Mouse (Mus musculus): Measurements from ENCODE around the gene Colec11. TPM values are rescaled to one million over a fixed set of nuclear protein-coding genes. Genes with fewer than 3 reads are reported as not detected.

Gene Colec11
- polyA plus RNA-seq (2012; rRNA removed; ENCODE audit: low replicate concordance): 1.9 and 2.2 TPM in 2 replicates

DNA sequence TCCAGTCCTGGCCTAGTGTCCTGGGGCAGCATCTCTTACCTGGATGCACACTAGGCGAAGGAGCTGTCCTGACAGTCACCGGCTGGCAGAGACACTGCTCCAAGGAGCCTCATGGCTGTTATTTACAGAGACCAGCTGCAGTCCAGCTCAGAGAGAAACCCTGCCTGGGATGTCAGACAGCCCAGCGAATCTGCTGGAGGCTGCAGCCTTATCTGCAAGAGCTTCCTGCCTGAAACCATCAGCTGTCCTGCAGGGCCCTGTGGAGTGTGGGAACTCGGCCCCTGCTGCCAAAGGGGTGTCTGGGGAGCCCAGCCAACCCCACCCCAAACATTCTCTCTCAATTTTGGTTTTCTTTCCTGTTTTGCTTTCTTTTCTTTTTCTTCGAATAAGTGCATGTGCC, at the start of gene Colec11:
Gene Colec11 (minus strand): TSS at position 183 of the 400 bp plus-strand sequence.

DNA sequence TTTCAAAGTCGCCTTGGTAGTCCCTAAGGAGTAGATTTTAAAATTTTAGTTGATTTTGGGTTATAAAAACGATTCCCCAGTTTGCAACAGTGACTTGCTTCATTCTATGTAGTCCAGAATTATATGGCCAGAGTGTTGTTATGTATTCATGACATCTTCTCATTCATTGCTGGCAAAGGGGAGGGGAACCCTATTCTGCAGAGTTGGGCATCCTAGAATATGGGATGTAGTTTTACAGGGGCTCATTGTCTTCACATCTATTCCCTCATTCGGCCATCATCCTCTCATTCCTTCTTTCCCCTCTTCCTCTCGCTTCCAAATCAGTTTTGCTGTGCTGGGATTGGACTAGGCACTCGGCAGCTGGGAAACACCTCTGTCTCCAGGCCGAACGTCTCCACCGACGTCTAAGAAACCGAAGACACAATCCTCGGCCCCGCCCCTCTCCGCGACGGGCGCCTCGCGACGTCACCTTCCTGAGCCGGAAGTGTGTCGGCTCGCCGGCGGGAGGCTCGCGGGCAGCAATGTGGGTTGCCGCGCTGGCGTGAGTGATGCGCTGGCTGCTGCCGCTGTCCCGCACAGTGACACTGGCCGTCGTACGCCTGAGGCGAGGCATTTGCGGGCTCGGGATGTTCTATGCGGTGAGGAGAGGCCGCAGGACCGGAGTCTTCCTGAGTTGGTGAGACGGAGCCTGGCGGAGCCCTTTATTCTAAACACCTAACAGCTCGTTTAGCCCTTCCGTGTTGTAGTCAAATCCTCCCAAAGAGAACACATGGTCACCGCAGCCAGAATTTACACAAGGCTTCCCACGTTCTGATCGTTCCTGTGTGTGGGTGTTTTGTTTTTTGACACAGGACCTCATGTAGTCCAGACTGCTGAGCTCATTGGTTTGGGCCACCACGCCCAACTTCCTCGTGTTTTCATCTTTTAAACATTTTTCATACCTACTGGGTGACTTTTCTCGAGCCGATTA, 26.2 kb upstream of the Colec11 start, which contains the start of gene Rnaseh1:
Gene Rnaseh1 (plus strand): TSS at position 462 of the 970 bp plus-strand sequence.

DNA sequence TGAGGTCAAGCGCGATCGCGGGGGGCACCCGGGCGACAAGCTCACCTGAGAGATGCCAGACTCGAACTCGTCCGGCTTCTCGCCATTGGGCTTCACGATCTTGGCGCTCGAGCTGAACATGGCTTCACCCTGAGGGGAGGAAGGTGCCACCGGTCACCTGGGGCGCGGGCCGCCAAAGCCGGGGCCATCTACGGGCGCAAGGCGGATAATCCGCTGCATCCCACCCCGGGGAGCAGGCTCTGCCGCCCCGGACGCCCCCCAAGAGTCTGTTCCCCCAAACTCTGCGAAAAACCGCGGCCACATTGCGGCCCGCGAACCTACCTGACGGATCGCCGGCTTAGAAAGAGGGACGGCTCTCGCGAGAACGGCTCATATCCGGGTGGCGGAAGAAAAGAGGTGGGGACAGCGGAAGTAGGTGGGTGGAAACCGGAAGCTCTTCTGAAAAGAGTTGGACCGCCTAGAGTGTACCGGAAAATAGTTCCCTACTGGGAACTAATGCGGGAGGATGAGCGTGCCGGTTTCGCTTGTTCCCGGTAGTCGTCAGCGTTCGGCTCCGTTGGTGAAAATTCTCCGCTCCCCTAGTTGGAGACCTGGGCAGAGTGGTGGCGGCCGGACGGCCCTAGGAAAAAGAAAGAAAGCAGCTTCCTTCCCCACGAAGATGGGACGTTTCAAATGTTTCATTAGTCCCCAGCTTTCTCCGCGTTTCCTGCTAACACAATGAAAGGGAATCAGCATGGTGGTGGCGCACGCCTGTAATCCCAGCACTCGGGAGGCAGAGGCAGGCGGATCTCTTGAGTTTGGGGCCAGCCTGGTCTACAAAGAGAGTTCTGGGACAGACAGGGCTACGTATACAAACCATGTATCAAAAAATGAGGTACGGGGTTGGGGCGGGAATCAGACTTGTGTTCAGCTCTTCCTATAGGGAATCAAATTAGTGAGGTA, 12.6 kb upstream of the Colec11 start, which contains the start of gene Rps7:
Gene Rps7 (minus strand): TSS at position 419 of the 942 bp plus-strand sequence.

DNA sequence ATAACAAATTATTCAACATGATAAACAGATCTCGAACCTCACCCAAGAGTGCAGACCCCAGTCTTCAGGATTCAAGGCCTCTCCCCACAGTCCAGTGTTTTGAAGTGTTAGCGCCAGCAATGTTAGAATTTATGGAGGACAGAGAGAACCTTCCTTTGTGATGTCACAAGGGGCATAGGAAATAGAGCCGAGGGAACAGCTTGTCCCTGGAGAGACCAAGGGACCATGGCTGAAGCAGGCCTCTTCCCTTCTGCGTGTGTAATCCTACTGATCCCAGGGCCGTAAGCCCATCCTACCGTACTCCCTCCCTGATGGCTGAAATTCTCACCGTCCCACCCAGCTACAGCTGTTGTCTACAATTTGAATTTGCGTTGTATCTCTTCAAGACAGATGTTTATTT, 40.8 kb downstream of the Colec11 start, which contains the start of gene Allc:
Gene Allc (minus strand): TSS at position 101 of the 400 bp plus-strand sequence.

DNA sequence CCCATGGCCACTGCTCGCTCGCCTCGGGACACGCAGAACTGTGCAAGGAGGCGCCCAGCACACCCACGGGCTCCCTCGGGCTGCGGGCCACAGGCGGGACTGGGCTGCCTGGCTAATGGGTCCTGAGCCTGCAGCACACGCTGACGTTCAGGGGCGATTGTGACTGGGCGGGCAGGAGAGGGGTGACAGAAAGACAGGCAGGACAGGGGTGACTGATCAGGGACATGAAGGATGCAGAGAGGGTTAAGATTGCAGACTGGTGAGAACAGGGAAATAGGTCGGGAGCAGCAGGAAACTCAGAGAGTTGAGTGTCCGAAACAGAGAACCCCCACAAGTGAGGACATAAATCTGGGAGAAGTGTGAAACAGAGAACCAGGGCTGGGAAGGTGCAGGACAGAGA, 70.9 kb downstream of the Colec11 start, which contains the start of gene Dcdc2c:
Gene Dcdc2c (minus strand): TSS at position 101 of the 400 bp plus-strand sequence.

Other genes with a start within 250 kb of the Colec11 start
- not detected in 2 replicates for gene Dcdc2c, start 71.0 kb downstream of the Colec11 start, polyA plus RNA-seq (2012; rRNA removed; ENCODE audit: low replicate concordance)
- gene Allc, start 40.9 kb downstream of the Colec11 start, polyA plus RNA-seq (2012; rRNA removed; ENCODE audit: low replicate concordance): 0.10 TPM in 1 of 2 replicates, not detected in the other
- 190 and 201 TPM in 2 replicates for gene Rps7, start 12.6 kb upstream of the Colec11 start, polyA plus RNA-seq (2012; rRNA removed; ENCODE audit: low replicate concordance)
- 7.2 and 9.5 TPM in 2 replicates for gene Rnaseh1, start 26.2 kb upstream of the Colec11 start, polyA plus RNA-seq (2012; rRNA removed; ENCODE audit: low replicate concordance)
- gene Adi1, start 51.9 kb upstream of the Colec11 start, polyA plus RNA-seq (2012; rRNA removed; ENCODE audit: low replicate concordance): 12.2 and 28.6 TPM in 2 replicates
- gene Trappc12, start 127.1 kb upstream of the Colec11 start, polyA plus RNA-seq (2012; rRNA removed; ENCODE audit: low replicate concordance): 23.3 and 28.1 TPM in 2 replicates
- 35.5 and 47.2 TPM in 2 replicates for gene Eipr1, start 128.4 kb upstream of the Colec11 start, polyA plus RNA-seq (2012; rRNA removed; ENCODE audit: low replicate concordance)

All from mammary gland, adult 2 months (tissue).